Mouse (Mus musculus) brown adipose tissue, adult 24 weeks (tissue): Measurements from ENCODE around the gene Mnt. TPM values are rescaled to one million over a fixed set of nuclear protein-coding genes. Genes with fewer than 3 reads are reported as not detected.

Experiments
- H3K27ac ChIP-seq: fragments of 200-500 bp; replicated peaks from 2 replicates; pipeline ENCODE4 v1.5.1; 2012; ENCODE audit warnings: low read depth, mild to moderate bottlenecking, low read length
- H3K4me1 ChIP-seq: fragments of 200-500 bp; 2 replicates; pipeline ENCODE4 v1.6.1; 2012; ENCODE audit warnings: low read length, mixed read lengths; ENCODE audit not compliant: control insufficient read depth, insufficient read depth, insufficient read length
- H3K4me3 ChIP-seq: fragments of 200-500 bp; 2 replicates; pipeline ENCODE4 v1.5.1; 2012; ENCODE audit warnings: low read depth, mild to moderate bottlenecking, low read length, moderate library complexity; ENCODE audit not compliant: insufficient read depth
- polyA plus RNA-seq: library from polyadenylated mRNA; stranded (reverse); fragments of >200 nt; gene quantifications from 2 replicates; pipeline ENCODE4 v1.2.4, GENCODE M21; 2012; ENCODE audit not compliant: missing spikeins, insufficient read depth, insufficient read length

The Mnt gene
- polyA plus RNA-seq, 1 experiment = 5.6 TPM

GRCm38 (mm10) chr11:74894619-74895018, 63.9 kb downstream of the Mnt start:
- H3K27ac ChIP-seq = no peak overlapping the region
- H3K4me1 ChIP-seq = no peaks in the 10 kb centered on the region
- H3K4me3 ChIP-seq = peak overlapping the region; percentile 9; the same call in 1 of the 2 replicates

Other genes with a start within 250 kb of the Mnt start
- 2.2 and 4.5 TPM in 2 replicates for gene Rap1gap2, start 220.0 kb upstream of the Mnt start, polyA plus RNA-seq
- not detected in 2 replicates for gene Ccdc92b, start 211.3 kb upstream of the Mnt start, polyA plus RNA-seq
- gene Cluh, start 181.4 kb upstream of the Mnt start, polyA plus RNA-seq = 126 and 174 TPM in 2 replicates
- 53.3 and 55.7 TPM in 2 replicates for gene Pafah1b1, start 106.2 kb upstream of the Mnt start, polyA plus RNA-seq
- 11.1 and 12.7 TPM in 2 replicates for gene Mettl16, start 60.1 kb upstream of the Mnt start, polyA plus RNA-seq
- gene Sgsm2, start 66.1 kb downstream of the Mnt start, polyA plus RNA-seq = 2.6 and 3.0 TPM in 2 replicates
- gene Tsr1, start 67.2 kb downstream of the Mnt start, polyA plus RNA-seq = 7.0 and 8.4 TPM in 2 replicates
- gene Smg6, start 94.9 kb downstream of the Mnt start, polyA plus RNA-seq = 4.8 and 6.6 TPM in 2 replicates
- 31.1 and 47.4 TPM in 2 replicates for gene Srr, start 95.0 kb downstream of the Mnt start, polyA plus RNA-seq